Mouse (Mus musculus): ENCODE measurements around the gene Fam102a.
"Not testable (repeated sequence)": the region's sequence is repeated elsewhere in the genome, so short reads cannot be mapped to it uniquely, and the experiment has no call there.

Gene Fam102a

GRCm38 (mm10) chr2:32534733-32535471 lies at the start of gene Fam102a:
TSS of gene Fam102a (plus strand) at chr2:32535332.
- peak; percentile 94 for DNase-seq (ENCODE audit: low spot score)

GRCm38 (mm10) chr2:32485751-32486150 lies 49.4 kb upstream of the Fam102a start:
- DNase-seq (ENCODE audit: low spot score), result no peak

GRCm38 (mm10) chr2:32486155-32486554 lies 49.0 kb upstream of the Fam102a start:
- DNase-seq (ENCODE audit: low spot score), result peak; percentile 39

GRCm38 (mm10) chr2:32487124-32487623 lies 48.0 kb upstream of the Fam102a start:
- peak; percentile 87 for DNase-seq (ENCODE audit: low spot score)

GRCm38 (mm10) chr2:32488679-32489078 lies 46.5 kb upstream of the Fam102a start:
- peak; percentile 51 for DNase-seq (ENCODE audit: low spot score)

GRCm38 (mm10) chr2:32490730-32491129 lies 44.4 kb upstream of the Fam102a start:
- DNase-seq (ENCODE audit: low spot score), result not testable (repeated sequence)

- no peak for DNase-seq (ENCODE audit: low spot score)
Observed at GRCm38 (mm10) chr2:32492661-32493060, 42.5 kb upstream of the Fam102a start.

GRCm38 (mm10) chr2:32493301-32493701 lies 41.8 kb upstream of the Fam102a start:
- no peak for DNase-seq (ENCODE audit: low spot score)

GRCm38 (mm10) chr2:32494522-32494921 lies 40.6 kb upstream of the Fam102a start:
- DNase-seq (ENCODE audit: low spot score), result no peak

GRCm38 (mm10) chr2:32495185-32495726 lies 39.9 kb upstream of the Fam102a start:
- peak; percentile 47 for DNase-seq (ENCODE audit: low spot score)

GRCm38 (mm10) chr2:32496190-32496589 lies 38.9 kb upstream of the Fam102a start:
- DNase-seq (ENCODE audit: low spot score), result no peak

- no peak for DNase-seq (ENCODE audit: low spot score)
Observed at GRCm38 (mm10) chr2:32499365-32499764, 35.8 kb upstream of the Fam102a start.

GRCm38 (mm10) chr2:32500461-32500860 lies 34.7 kb upstream of the Fam102a start:
- DNase-seq (ENCODE audit: low spot score), result no peak

GRCm38 (mm10) chr2:32501754-32502324 lies 33.3 kb upstream of the Fam102a start:
- DNase-seq (ENCODE audit: low spot score), result no peak

GRCm38 (mm10) chr2:32502843-32503242 lies 32.3 kb upstream of the Fam102a start:
- no peak for DNase-seq (ENCODE audit: low spot score)

GRCm38 (mm10) chr2:32503588-32503987 lies 31.5 kb upstream of the Fam102a start:
- DNase-seq (ENCODE audit: low spot score), result no peak

- no peak for DNase-seq (ENCODE audit: low spot score)
Observed at GRCm38 (mm10) chr2:32505536-32505935, 29.6 kb upstream of the Fam102a start.

- DNase-seq (ENCODE audit: low spot score), result no peak
Observed at GRCm38 (mm10) chr2:32506673-32507668, 28.2 kb upstream of the Fam102a start.

- no peak for DNase-seq (ENCODE audit: low spot score)
Observed at GRCm38 (mm10) chr2:32507906-32508305, 27.2 kb upstream of the Fam102a start.

- DNase-seq (ENCODE audit: low spot score), result no peak
Observed at GRCm38 (mm10) chr2:32509287-32509686, 25.8 kb upstream of the Fam102a start.

- no peak for DNase-seq (ENCODE audit: low spot score)
Observed at GRCm38 (mm10) chr2:32509896-32510295, 25.2 kb upstream of the Fam102a start.

GRCm38 (mm10) chr2:32512592-32512991 lies 22.5 kb upstream of the Fam102a start:
- no peak for DNase-seq (ENCODE audit: low spot score)
